Mouse (Mus musculus) neural tube, embryonic 13.5 days (tissue): ENCODE measurements at regions not wholly inside any gene's neighbourhood (a gene's known extent, or its start where the extent isn't known, plus 50 kb on each side); places are given as distances from the start of the nearest gene placed in this dataset.
A peak's percentile ranks its signal among the peaks of the same experiment; 100 is the strongest.

Source experiments
- ATAC-seq: fragments of 200-750 bp; cut with Nextera tagmentation; 2 replicates; pipeline ENCODE4 v1.8.0; 2017; ENCODE audit warnings: low read depth, mild to moderate bottlenecking, moderate TSS enrichment, moderate library complexity
- H3K27ac ChIP-seq: fragments of 300-500 bp; sonication (generic); replicated peaks from 2 replicates; pipeline ENCODE4 v1.5.1; 2015; ENCODE audit warnings: moderate library complexity, mild to moderate bottlenecking, inconsistent platforms
- H3K27me3 ChIP-seq: fragments of 300-500 bp; sonication (generic); 2 replicates; pipeline ENCODE4 v1.6.1; 2015; ENCODE audit warnings: mild to moderate bottlenecking, inconsistent platforms
- H3K36me3 ChIP-seq: fragments of 300-500 bp; sonication (generic); 2 replicates; pipeline ENCODE4 v1.6.1; 2015; ENCODE audit warnings: mild to moderate bottlenecking, inconsistent platforms
- H3K4me1 ChIP-seq: fragments of 300-500 bp; sonication (generic); replicated peaks from 2 replicates; pipeline ENCODE4 v1.6.1; 2015; ENCODE audit warnings: inconsistent platforms
- H3K4me2 ChIP-seq: fragments of 300-500 bp; sonication (generic); 2 replicates; pipeline ENCODE4 v1.6.1; 2015; ENCODE audit warnings: inconsistent platforms, mild to moderate bottlenecking, moderate library complexity
- H3K4me3 ChIP-seq: fragments of 300-500 bp; sonication (generic); 2 replicates; pipeline ENCODE4 v1.5.1; 2015; ENCODE audit warnings: mild to moderate bottlenecking, inconsistent platforms
- H3K9ac ChIP-seq: fragments of 300-500 bp; sonication (generic); 2 replicates; pipeline ENCODE4 v1.6.1; 2015; ENCODE audit warnings: moderate library complexity, mild to moderate bottlenecking, inconsistent platforms
- H3K9me3 ChIP-seq: fragments of 300-500 bp; sonication (generic); 2 replicates; pipeline ENCODE4 v1.6.1; 2016; ENCODE audit warnings: inconsistent platforms
- WGBS: fragments of 180-500 bp; shearing (Covaris S2); methylation state at CpG from one replicate; pipeline ENCODE4 v1.1.7; 2015; 5-methylcytosine and 5-hydroxymethylcytosine counted together

- Histone ChIP-seq H3K36me3 (no peaks in the 10 kb centered on the region), H3K27ac (no peak overlapping the region), H3K4me1 (no peaks in the 10 kb centered on the region), H3K27me3 (0 out of 2 replicates have a peak, but pooled peaks cover 4% of the 10 kb centered on the region), H3K9ac (no peak overlapping the region), H3K9me3 (no peaks in the 10 kb centered on the region), H3K4me3 (no peak overlapping the region), H3K4me2 (no peak overlapping the region)
- peak; percentile 47; the same call in 1 of the 2 replicates for ATAC-seq
- WGBS, result 39% methylated on average over 4 of the region's 4 CpGs
Measured at GRCm38 (mm10) chr12:10223832-10224231, 145.9 kb upstream of the Nt5c1b start.

DNA sequence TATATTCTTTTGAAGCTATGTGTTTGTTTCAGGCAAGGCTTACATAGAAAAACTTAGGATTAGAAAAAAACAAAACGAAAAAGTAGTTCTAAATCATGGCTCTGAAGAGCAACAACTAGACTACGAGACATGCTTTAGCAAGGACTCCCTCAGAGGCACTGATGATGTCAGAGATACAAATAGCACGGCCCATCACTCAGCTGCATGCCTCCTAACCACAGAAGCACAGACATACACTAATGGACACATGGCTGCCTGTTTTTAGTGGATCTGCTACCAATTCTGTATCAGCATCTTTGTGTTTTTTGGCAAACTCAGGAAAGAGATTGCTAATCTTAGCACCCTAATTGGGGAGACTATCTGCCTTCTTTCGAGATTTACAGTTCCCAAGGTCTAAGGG, 138.6 kb upstream of the Nt5c1b start:
- H3K27me3 ChIP-seq, result no peaks in the 10 kb centered on the region
- no peaks in the 10 kb centered on the region for H3K36me3 ChIP-seq
- no peak overlapping the region for H3K27ac ChIP-seq
- WGBS, result 60% methylated on average over 4 of the region's 4 CpGs
- H3K4me3 ChIP-seq, result no peak overlapping the region
- H3K4me2 ChIP-seq, result no peak overlapping the region
- ATAC-seq, result no peak
- H3K9me3 ChIP-seq, result no peaks in the 10 kb centered on the region
- no peak overlapping the region for H3K9ac ChIP-seq
- peaks cover 3% of the 10 kb centered on the region; the same call in 1 of the 2 replicates for H3K4me1 ChIP-seq

- no peaks in the 10 kb centered on the region for H3K36me3 ChIP-seq
- no peak overlapping the region for H3K27ac ChIP-seq
- no peaks in the 10 kb centered on the region for H3K9me3 ChIP-seq
- H3K4me3 ChIP-seq, result no peak overlapping the region
- 33% methylated on average over 4 of the region's 4 CpGs for WGBS
- H3K9ac ChIP-seq, result no peak overlapping the region
- H3K4me2 ChIP-seq, result no peak overlapping the region
- ATAC-seq, result no peak
- H3K27me3 ChIP-seq, result no peaks in the 10 kb centered on the region
- peaks cover 3% of the 10 kb centered on the region; the same call in 1 of the 2 replicates for H3K4me1 ChIP-seq
Measured at GRCm38 (mm10) chr12:10231683-10232082, 138.1 kb upstream of the Nt5c1b start.

- H3K9ac ChIP-seq, result no peak overlapping the region
- H3K4me3 ChIP-seq, result no peak overlapping the region
- H3K36me3 ChIP-seq, result no peaks in the 10 kb centered on the region
- no peak overlapping the region for H3K27ac ChIP-seq
- no peak overlapping the region for H3K4me2 ChIP-seq
- no peak for ATAC-seq
- H3K4me1 ChIP-seq, result no peaks in the 10 kb centered on the region
- no peaks in the 10 kb centered on the region for H3K9me3 ChIP-seq
- no peaks in the 10 kb centered on the region for H3K27me3 ChIP-seq
Measured at GRCm38 (mm10) chr12:10248110-10248509, 121.7 kb upstream of the Nt5c1b start.

DNA sequence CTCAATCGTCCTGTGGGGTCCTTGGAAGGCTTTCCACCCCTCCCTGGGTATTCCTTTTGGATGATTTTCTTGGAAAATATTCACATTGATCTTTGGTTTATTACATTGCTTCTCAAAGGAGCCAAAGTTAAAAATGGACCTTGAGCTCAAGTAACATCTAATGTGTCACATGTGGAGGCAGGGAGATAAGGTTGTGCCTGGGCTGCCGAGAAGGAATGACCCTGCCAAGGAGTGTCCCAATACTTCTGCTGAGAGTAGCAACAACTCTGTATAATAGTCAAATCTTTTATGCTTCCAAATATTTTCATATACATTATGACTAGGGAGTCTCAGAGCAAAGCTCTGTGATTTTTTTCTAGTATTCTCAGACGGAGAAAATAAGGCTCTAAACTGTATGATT, 113.4 kb upstream of the Nt5c1b start:
- H3K36me3 ChIP-seq, result no peaks in the 10 kb centered on the region
- no peak for ATAC-seq
- WGBS, result 71% methylated on average over 3 of the region's 3 CpGs
- no peaks in the 10 kb centered on the region for H3K4me1 ChIP-seq
- no peak overlapping the region for H3K27ac ChIP-seq
- H3K9ac ChIP-seq, result no peak overlapping the region
- H3K27me3 ChIP-seq, result no peaks in the 10 kb centered on the region
- H3K4me2 ChIP-seq, result no peak overlapping the region
- no peak overlapping the region for H3K4me3 ChIP-seq
- no peaks in the 10 kb centered on the region for H3K9me3 ChIP-seq

- Histone ChIP-seq H3K27me3 (no peaks in the 10 kb centered on the region), H3K4me1 (no peaks in the 10 kb centered on the region), H3K9ac (no peak overlapping the region), H3K9me3 (no peaks in the 10 kb centered on the region), H3K4me2 (no peak overlapping the region), H3K36me3 (no peaks in the 10 kb centered on the region), H3K4me3 (no peak overlapping the region), H3K27ac (no peak overlapping the region)
- ATAC-seq, result no peak
- WGBS, result 88% methylated on average over 1 of the region's 1 CpGs
Measured at GRCm38 (mm10) chr12:10266201-10266600, 103.6 kb upstream of the Nt5c1b start.

DNA sequence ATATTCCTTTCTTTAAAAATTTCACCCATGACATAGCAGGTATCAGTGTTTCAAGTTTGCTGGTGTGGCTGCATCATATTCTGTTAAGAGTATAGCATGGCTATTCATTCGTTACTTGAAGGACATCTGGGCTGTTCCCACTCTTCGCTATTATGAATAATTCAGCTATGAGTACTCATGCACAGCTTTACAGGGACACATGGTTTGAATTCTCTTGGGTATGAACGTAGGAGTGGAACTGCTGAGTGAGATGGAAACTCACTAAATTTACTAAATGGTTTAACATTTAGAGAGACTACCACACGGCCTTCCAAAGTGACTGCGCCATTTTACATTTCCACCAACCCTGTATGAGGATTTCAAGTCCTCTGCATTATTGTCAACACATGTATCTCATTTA, 97.7 kb upstream of the Nt5c1b start:
- Histone ChIP-seq H3K27me3 (no peaks in the 10 kb centered on the region), H3K4me2 (no peak overlapping the region), H3K4me3 (no peak overlapping the region), H3K4me1 (no peaks in the 10 kb centered on the region), H3K9ac (no peak overlapping the region), H3K27ac (no peak overlapping the region), H3K36me3 (no peaks in the 10 kb centered on the region), H3K9me3 (no peaks in the 10 kb centered on the region)
- WGBS, result 85% methylated on average over 5 of the region's 5 CpGs
- no peak for ATAC-seq

- WGBS, result 83% methylated on average over 1 of the region's 1 CpGs
- no peaks in the 10 kb centered on the region for H3K9me3 ChIP-seq
- no peak overlapping the region for H3K4me2 ChIP-seq
- H3K4me1 ChIP-seq, result no peaks in the 10 kb centered on the region
- no peaks in the 10 kb centered on the region for H3K27me3 ChIP-seq
- H3K9ac ChIP-seq, result no peak overlapping the region
- no peak for ATAC-seq
- H3K36me3 ChIP-seq, result no peaks in the 10 kb centered on the region
- H3K4me3 ChIP-seq, result no peak overlapping the region
- no peak overlapping the region for H3K27ac ChIP-seq
Measured at GRCm38 (mm10) chr12:10275226-10275625, 94.5 kb upstream of the Nt5c1b start.

GRCm38 (mm10) chr12:10292646-10293045, 77.1 kb upstream of the Nt5c1b start:
- no peaks in the 10 kb centered on the region for H3K9me3 ChIP-seq
- WGBS, result 56% methylated on average over 4 of the region's 4 CpGs
- no peak overlapping the region for H3K4me3 ChIP-seq
- no peak overlapping the region for H3K4me2 ChIP-seq
- H3K36me3 ChIP-seq, result no peaks in the 10 kb centered on the region
- no peak overlapping the region for H3K27ac ChIP-seq
- H3K27me3 ChIP-seq, result no peaks in the 10 kb centered on the region
- H3K9ac ChIP-seq, result no peak overlapping the region
- H3K4me1 ChIP-seq, result no peaks in the 10 kb centered on the region
- no peak for ATAC-seq

GRCm38 (mm10) chr12:10305970-10306369, 63.8 kb upstream of the Nt5c1b start:
- no peaks in the 10 kb centered on the region for H3K4me1 ChIP-seq
- H3K4me2 ChIP-seq, result no peak overlapping the region
- ATAC-seq, result no peak
- no peaks in the 10 kb centered on the region for H3K36me3 ChIP-seq
- H3K27me3 ChIP-seq, result no peaks in the 10 kb centered on the region
- H3K27ac ChIP-seq, result no peak overlapping the region
- no peak overlapping the region for H3K4me3 ChIP-seq
- H3K9me3 ChIP-seq, result no peaks in the 10 kb centered on the region
- no peak overlapping the region for H3K9ac ChIP-seq
